Mouse (Mus musculus): ENCODE measurements around the gene Nudt2. TPM values are rescaled to one million over a fixed set of nuclear protein-coding genes. Genes with fewer than 3 reads are reported as not detected.

Nudt2 gene
- total RNA-seq (2023) = 5.2 TPM

GRCm38 (mm10) chr4:41464345-41465286 lies at the start of gene Nudt2, which contains the start of gene Kif24:
Nudt2 (plus strand) TSS chr4:41465151.
Kif24 (minus strand) TSS chr4:41464887.

GRCm38 (mm10) chr4:41502986-41503412 lies 38.0 kb downstream of the Nudt2 start, which contains the start of gene AI464131:
AI464131 (minus strand) TSS chr4:41503076.

GRCm38 (mm10) chr4:41517233-41517632 lies 52.3 kb downstream of the Nudt2 start, which contains the start of gene 1110017D15Rik:
1110017D15Rik (minus strand) TSS chr4:41517333.

Other genes starting within 250 kb of the Nudt2 start
- gene Ubap2, start 190.0 kb upstream of the Nudt2 start, total RNA-seq (2023) = 69.5 TPM
- gene Dcaf12, start 150.3 kb upstream of the Nudt2 start, total RNA-seq (2023) = 31.7 TPM
- gene Ubap1, start 116.2 kb upstream of the Nudt2 start, total RNA-seq (2023) = 46.1 TPM
- 1.8 TPM for gene Kif24, start 264 bp upstream of the Nudt2 start, total RNA-seq (2023)
- not detected for gene AI464131, start 37.9 kb downstream of the Nudt2 start, total RNA-seq (2023)
- not detected for gene 1110017D15Rik, start 52.2 kb downstream of the Nudt2 start, total RNA-seq (2023)
- gene Fam219a, start 104.4 kb downstream of the Nudt2 start, total RNA-seq (2023) = 7.6 TPM
- not detected for gene Dnaic1, start 104.6 kb downstream of the Nudt2 start, total RNA-seq (2023)
- gene Enho, start 175.2 kb downstream of the Nudt2 start, total RNA-seq (2023) = not detected
- gene Cntfr, start 231.9 kb downstream of the Nudt2 start, total RNA-seq (2023) = not detected
- gene Il11ra1, start 234.8 kb downstream of the Nudt2 start, total RNA-seq (2023) = 13.1 TPM
- 29.0 TPM for gene Rpp25l, start 248.4 kb downstream of the Nudt2 start, total RNA-seq (2023)

Measured in CD4-positive naive resting alpha-beta T cell, adult 76 days (primary cell).